Mouse (Mus musculus) intestine, postnatal 0 days (tissue): ENCODE data around the gene Cdc20. TPM values are rescaled to one million over a fixed set of nuclear protein-coding genes. Genes with fewer than 3 reads are reported as not detected.
A peak's percentile ranks its signal among the peaks of the same experiment; 100 is the strongest.

Experiments
- ATAC-seq: fragments of 200-750 bp; cut with Nextera tagmentation; 2 replicates; pipeline ENCODE4 v1.8.0; 2017; ENCODE audit warnings: mild to moderate bottlenecking, moderate TSS enrichment, moderate library complexity
- H3K27ac ChIP-seq: fragments of 300-500 bp; sonication (generic); 2 replicates; pipeline ENCODE4 v1.5.1; 2014; ENCODE audit warnings: mild to moderate bottlenecking, low read depth, low read length, moderate library complexity
- H3K27me3 ChIP-seq: fragments of 300-500 bp; sonication (generic); replicated peaks from 2 replicates; pipeline ENCODE4 v1.6.1; 2014; ENCODE audit warnings: low read length, mixed read lengths; ENCODE audit not compliant: control insufficient read depth, insufficient read depth
- H3K36me3 ChIP-seq: fragments of 300-500 bp; sonication (generic); 2 replicates; pipeline ENCODE4 v1.6.1; 2014; ENCODE audit warnings: mild to moderate bottlenecking, moderate library complexity; ENCODE audit not compliant: control insufficient read depth, insufficient read depth
- H3K4me1 ChIP-seq: fragments of 300-500 bp; sonication (generic); replicated peaks from 2 replicates; pipeline ENCODE4 v1.6.1; 2014; ENCODE audit warnings: antibody characterized with exemption, low read length, mixed read lengths; ENCODE audit not compliant: control insufficient read depth, insufficient read depth
- H3K4me2 ChIP-seq: fragments of 300-500 bp; sonication (generic); replicated peaks from 2 replicates; pipeline ENCODE4 v1.6.1; 2014; ENCODE audit warnings: low read depth, mild to moderate bottlenecking, moderate library complexity
- H3K4me3 ChIP-seq: fragments of 300-500 bp; sonication (generic); 2 replicates; pipeline ENCODE4 v1.5.1; 2014; ENCODE audit warnings: low read depth, low read length
- H3K9ac ChIP-seq: fragments of 300-500 bp; sonication (generic); 2 replicates; pipeline ENCODE4 v1.6.1; 2014; ENCODE audit warnings: mild to moderate bottlenecking, low read depth, low read length
- H3K9me3 ChIP-seq: fragments of 300-500 bp; sonication (generic); 2 replicates; pipeline ENCODE4 v1.6.1; 2016; ENCODE audit warnings: mixed run types; ENCODE audit not compliant: control insufficient read depth
- CTCF ChIP-seq: sonication (generic); IDR thresholded peaks from 2 replicates; pipeline ENCODE4 v1.5.1; 2016; ENCODE audit warnings: low read depth, mild to moderate bottlenecking, control low read depth, antibody characterized with exemption, moderate library complexity
- WGBS: fragments of 180-500 bp; shearing (Covaris S2); extraction: QIAGEN DNeasy Blood & Tissue Kit; methylation state at CpG from one replicate; pipeline ENCODE4 v1.1.7; 2014; 5-methylcytosine and 5-hydroxymethylcytosine counted together
- polyA plus RNA-seq: library from polyadenylated mRNA; unstranded; fragments of >200 nt; fragmentation: Nextera tagmentation; extraction: Ambion mirVana; gene quantifications from 2 replicates; pipeline ENCODE4 v1.2.1, GENCODE M21; 2015

The Cdc20 gene
- polyA plus RNA-seq, 1 experiment from 2014 or later, result 42.7 TPM

- no peak overlapping the region for H3K4me3 ChIP-seq
- H3K27ac ChIP-seq, result no peak overlapping the region
- H3K4me1 ChIP-seq, result peaks cover 10% of the 10 kb centered on the region; the same call in 1 of the 2 replicates
- no peak for TF ChIP-seq CTCF
- H3K4me2 ChIP-seq, result no peak overlapping the region
- peaks cover 11% of the 10 kb centered on the region for H3K36me3 ChIP-seq
- 52% methylated on average over 4 of the region's 4 CpGs for WGBS
- H3K27me3 ChIP-seq, result no peaks in the 10 kb centered on the region
- no peak for ATAC-seq
- no peaks in the 10 kb centered on the region for H3K9me3 ChIP-seq
- no peak overlapping the region for H3K9ac ChIP-seq
Measured at GRCm38 (mm10) chr4:118424541-118425160, 12.5 kb downstream of the Cdc20 start.

GRCm38 (mm10) chr4:118421384-118421783, 15.8 kb downstream of the Cdc20 start:
- TF ChIP-seq CTCF, result no peak

GRCm38 (mm10) chr4:118417112-118417797, 19.9 kb downstream of the Cdc20 start:
- Histone ChIP-seq H3K36me3 (peaks cover 74% of the 10 kb centered on the region), H3K27me3 (no peaks in the 10 kb centered on the region), H3K4me3 (no peak overlapping the region), H3K4me2 (no peak overlapping the region), H3K27ac (no peak overlapping the region), H3K9me3 (no peaks in the 10 kb centered on the region), H3K9ac (no peak overlapping the region), H3K4me1 (no peaks in the 10 kb centered on the region; the same call in 1 of the 2 replicates)
- no peak for TF ChIP-seq CTCF
- no peak for ATAC-seq
- 83% methylated on average over 13 of the region's 13 CpGs for WGBS

More at GRCm38 (mm10) chr4:118421384-118421783, 15.8 kb downstream of the Cdc20 start:
- Histone ChIP-seq H3K27me3 (no peaks in the 10 kb centered on the region), H3K4me3 (no peak overlapping the region), H3K4me1 (no peaks in the 10 kb centered on the region; the same call in 1 of the 2 replicates), H3K27ac (no peak overlapping the region), H3K9me3 (no peaks in the 10 kb centered on the region), H3K9ac (no peak overlapping the region), H3K4me2 (no peak overlapping the region), H3K36me3 (peaks cover 36% of the 10 kb centered on the region)
- WGBS, result 39% methylated on average over 3 of the region's 3 CpGs
- peak; percentile 80 for ATAC-seq

GRCm38 (mm10) chr4:118416329-118416728, 20.8 kb downstream of the Cdc20 start:
- no peak for TF ChIP-seq CTCF
- H3K36me3 ChIP-seq, result peaks cover 72% of the 10 kb centered on the region
- no peak overlapping the region for H3K27ac ChIP-seq

GRCm38 (mm10) chr4:118415779-118416178, 21.4 kb downstream of the Cdc20 start:
- Histone ChIP-seq H3K36me3 (peaks cover 72% of the 10 kb centered on the region), H3K9ac (no peak overlapping the region), H3K4me2 (no peak overlapping the region), H3K27me3 (no peaks in the 10 kb centered on the region), H3K4me3 (no peak overlapping the region), H3K9me3 (no peaks in the 10 kb centered on the region), H3K27ac (no peak overlapping the region; the same call in 1 of the 2 replicates), H3K4me1 (no peaks in the 10 kb centered on the region)
- 79% methylated on average over 2 of the region's 2 CpGs for WGBS
- TF ChIP-seq CTCF, result peak; percentile 24; the same call in 1 of the 2 replicates
- no peak for ATAC-seq

More at GRCm38 (mm10) chr4:118416329-118416728, 20.8 kb downstream of the Cdc20 start:
- H3K4me2 ChIP-seq, result no peak overlapping the region
- H3K4me1 ChIP-seq, result no peaks in the 10 kb centered on the region
- no peaks in the 10 kb centered on the region for H3K27me3 ChIP-seq
- no peak for ATAC-seq
- 95% methylated on average over 5 of the region's 5 CpGs for WGBS
- H3K4me3 ChIP-seq, result no peak overlapping the region
- H3K9me3 ChIP-seq, result no peaks in the 10 kb centered on the region
- no peak overlapping the region for H3K9ac ChIP-seq

- H3K36me3 ChIP-seq, result peaks cover 60% of the 10 kb centered on the region
- WGBS, result 98% methylated on average over 5 of the region's 5 CpGs
Measured at GRCm38 (mm10) chr4:118413553-118413952, 23.6 kb downstream of the Cdc20 start.

More at GRCm38 (mm10) chr4:118413553-118413952, 23.6 kb downstream of the Cdc20 start:
- no peak overlapping the region for H3K4me3 ChIP-seq
- no peak overlapping the region for H3K9ac ChIP-seq
- peaks cover under 1% of the 10 kb centered on the region; the same call in 1 of the 2 replicates for H3K4me1 ChIP-seq
- no peak overlapping the region for H3K4me2 ChIP-seq
- ATAC-seq, result no peak
- H3K9me3 ChIP-seq, result no peaks in the 10 kb centered on the region
- no peak for TF ChIP-seq CTCF
- no peaks in the 10 kb centered on the region for H3K27me3 ChIP-seq
- no peak overlapping the region for H3K27ac ChIP-seq
